Mouse (Mus musculus): ENCODE measurements at regions not wholly inside any gene's neighbourhood (a gene's known extent, or its start where the extent isn't known, plus 50 kb on each side); places are given as distances from the start of the nearest gene placed in this dataset.

- ATAC-seq (ENCODE audit: poor library complexity, severe bottlenecking): no peak
These were observed 531.2 kb upstream of the Gm19410 start for GRCm38 (mm10) chr8:35234436-35234835.

- peak; percentile 52 for ATAC-seq (ENCODE audit: poor library complexity, severe bottlenecking)
These were observed 529.6 kb upstream of the Gm19410 start for GRCm38 (mm10) chr8:35235815-35236509.

GRCm38 (mm10) chr8:35237279-35237678 is 528.3 kb upstream of the Gm19410 start:
- ATAC-seq (ENCODE audit: poor library complexity, severe bottlenecking): no peak

DNA sequence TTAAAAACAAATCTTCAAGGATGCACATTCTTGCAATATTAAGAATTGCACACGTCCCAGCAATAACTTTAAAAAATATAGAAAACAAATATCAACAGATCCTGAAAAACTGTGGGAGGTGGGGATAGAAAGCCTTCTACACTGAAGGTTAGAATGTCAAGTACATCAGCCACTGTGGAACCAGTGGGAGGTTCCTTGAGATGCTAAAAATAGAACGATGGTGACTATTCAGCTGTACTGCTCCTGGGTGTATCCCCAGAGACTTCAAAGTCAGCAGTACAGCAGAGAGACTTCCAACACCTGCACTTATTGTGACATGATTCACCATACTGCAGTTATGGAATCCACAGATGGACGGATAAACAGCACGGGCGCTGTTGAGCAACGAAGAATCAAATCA is 524.7 kb upstream of the Gm19410 start:
- no peak for ATAC-seq (ENCODE audit: poor library complexity, severe bottlenecking)

DNA sequence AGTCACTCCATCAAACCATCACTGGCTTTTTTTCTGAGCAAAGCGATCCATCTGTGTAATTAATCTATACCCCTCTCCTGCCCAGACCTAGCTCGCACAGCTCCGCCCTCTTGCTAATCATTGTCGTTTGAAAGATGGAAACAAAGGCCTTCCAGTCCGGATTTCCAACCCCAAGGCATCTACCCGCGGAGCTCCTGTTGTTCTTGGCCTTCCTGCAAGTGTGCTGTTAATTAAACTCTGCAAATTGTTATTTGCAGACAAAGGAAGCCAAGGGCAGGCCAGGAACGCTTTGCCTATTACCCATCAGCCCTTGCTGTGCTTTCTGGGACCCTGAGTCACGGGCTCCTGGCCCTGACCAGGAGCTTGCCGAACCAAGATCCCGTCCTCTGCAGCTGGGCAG is 522.0 kb upstream of the Gm19410 start:
- ATAC-seq (ENCODE audit: poor library complexity, severe bottlenecking): no peak

DNA sequence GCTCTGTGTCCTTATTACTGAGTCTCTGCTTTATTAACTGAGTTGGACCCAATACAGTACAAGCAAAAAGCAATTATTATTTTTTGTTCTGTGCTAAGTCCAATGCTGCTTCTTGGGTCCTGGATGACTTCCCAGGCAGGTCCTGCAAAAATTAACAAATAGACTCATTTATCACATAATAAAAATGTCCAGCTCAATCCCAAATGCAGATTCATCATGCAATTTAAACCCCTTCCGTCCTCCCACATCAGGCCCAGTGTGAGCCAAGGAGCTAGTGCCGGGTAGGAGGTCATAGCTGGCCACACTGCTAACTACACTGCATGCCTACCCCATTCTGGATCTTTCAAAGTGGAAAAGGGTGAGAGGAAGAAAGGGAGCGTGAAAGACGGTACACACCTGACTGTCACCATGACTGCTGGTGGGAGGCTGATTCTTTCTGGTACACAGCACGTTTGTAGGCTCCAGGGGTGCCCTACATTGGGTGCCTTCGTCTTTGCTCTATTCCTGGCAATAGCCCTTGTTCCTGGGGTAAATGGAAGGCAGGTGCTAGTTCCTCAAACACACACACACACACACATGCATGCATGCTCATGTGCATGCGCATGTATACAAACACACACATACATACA is 515.7 kb upstream of the Gm19410 start:
- ATAC-seq (ENCODE audit: poor library complexity, severe bottlenecking): no peak

GRCm38 (mm10) chr8:35250641-35251040 is 514.9 kb upstream of the Gm19410 start:
- peak; percentile 60 for ATAC-seq (ENCODE audit: poor library complexity, severe bottlenecking)

DNA sequence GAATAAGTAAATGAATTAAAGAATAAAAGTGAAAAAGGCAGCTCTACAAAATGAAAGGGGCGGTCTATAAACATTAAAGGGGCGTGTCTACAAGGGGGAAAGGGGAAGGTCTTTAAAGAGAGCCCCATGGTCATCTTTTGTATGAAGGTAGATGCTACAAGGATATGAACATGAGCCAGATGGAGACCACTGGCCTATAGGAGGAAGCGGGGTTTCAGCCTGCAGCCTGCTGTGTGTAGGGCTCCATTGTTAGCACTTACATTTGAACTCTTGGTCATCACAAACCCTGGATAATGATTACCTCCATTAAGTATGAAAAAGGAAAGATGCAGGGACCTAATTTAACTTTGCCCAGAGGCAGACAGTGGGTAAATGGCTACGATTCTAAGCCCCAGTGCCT is 511.6 kb upstream of the Gm19410 start:
- ATAC-seq (ENCODE audit: poor library complexity, severe bottlenecking): no peak

DNA sequence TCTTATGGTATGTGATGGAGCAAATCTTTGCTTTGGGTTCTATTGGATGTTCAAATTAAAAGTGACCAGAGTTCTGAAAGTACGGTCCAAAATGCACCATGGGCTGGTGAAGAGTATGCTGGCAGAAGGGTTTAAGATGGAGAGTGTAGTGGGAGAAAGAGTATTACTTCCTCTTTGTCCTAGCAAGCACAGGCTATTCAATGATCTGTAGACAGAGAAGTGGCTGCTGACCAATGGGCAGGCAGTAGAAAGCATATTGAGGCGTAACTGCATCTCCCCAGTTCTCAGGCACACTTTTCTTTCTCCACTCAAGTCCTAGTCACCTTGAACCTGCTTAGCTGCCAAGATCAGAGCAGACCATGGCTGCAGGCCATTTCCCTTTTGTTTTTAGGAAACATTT is 510.3 kb upstream of the Gm19410 start:
- ATAC-seq (ENCODE audit: poor library complexity, severe bottlenecking): peak; percentile 30; the same call in 1 of the 2 replicates

DNA sequence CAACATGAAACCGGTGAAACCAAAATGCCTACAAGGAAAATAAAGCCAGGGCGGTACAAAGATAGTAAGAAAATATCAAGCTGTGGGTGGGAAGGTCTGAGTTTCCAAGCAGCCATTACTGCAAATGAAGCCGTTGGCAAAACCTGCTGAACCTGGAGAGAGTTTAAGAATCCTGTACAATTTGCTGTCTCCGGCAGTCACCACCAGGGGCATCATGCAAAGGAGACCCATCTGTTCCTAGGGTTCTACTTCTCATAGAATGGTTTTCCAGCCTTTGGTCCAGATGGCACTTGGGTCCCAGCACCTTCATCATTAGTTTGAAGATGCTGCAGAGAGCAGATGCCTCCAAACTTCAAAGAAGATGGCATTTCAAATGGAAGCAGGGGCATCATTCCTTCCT is 508.6 kb upstream of the Gm19410 start:
- ATAC-seq (ENCODE audit: poor library complexity, severe bottlenecking): no peak

GRCm38 (mm10) chr8:35268221-35268620 is 497.4 kb upstream of the Gm19410 start:
- no peak for ATAC-seq (ENCODE audit: poor library complexity, severe bottlenecking)

DNA sequence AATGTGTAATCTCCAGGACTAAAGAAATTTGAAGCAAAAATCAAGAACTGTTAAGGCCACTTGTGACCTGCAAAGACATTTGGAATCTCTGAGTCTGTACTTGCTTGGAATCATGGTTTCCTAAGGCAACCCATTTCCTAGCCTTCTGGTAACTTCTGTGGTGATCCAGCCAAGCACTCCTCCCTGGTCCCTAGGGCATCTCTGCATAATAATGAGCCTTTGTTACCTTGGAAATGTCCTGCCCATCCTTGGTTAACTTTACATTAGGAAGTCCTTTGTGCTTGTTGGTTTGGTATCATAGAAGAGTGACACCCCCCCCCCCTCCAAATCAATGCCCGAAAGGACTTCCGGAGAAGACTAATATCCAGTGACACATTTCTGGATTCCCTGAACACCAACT is 496.6 kb upstream of the Gm19410 start:
- ATAC-seq (ENCODE audit: poor library complexity, severe bottlenecking): no peak

GRCm38 (mm10) chr8:35275972-35276371 is 489.6 kb upstream of the Gm19410 start:
- no peak for ATAC-seq (ENCODE audit: poor library complexity, severe bottlenecking)

DNA sequence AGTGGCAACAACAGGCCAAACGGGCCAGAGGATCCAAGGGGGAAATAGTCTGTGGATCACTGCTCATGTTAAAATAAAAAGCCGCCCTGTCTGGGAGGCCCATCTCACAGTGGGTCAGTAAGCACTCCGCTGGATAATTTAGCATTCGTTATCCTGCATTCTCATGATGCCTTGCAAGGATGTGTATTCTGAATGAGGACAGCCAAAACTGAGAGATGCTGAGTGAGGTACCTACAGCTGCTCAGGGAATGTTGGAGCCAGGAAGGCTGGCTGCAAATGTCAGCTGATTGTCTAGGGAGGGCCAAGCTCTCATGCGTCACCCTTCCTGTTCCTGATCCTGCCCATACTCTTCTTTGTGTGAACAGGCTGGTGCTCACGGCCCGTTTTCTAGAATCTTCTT is 489.1 kb upstream of the Gm19410 start:
- ATAC-seq (ENCODE audit: poor library complexity, severe bottlenecking): no peak

DNA sequence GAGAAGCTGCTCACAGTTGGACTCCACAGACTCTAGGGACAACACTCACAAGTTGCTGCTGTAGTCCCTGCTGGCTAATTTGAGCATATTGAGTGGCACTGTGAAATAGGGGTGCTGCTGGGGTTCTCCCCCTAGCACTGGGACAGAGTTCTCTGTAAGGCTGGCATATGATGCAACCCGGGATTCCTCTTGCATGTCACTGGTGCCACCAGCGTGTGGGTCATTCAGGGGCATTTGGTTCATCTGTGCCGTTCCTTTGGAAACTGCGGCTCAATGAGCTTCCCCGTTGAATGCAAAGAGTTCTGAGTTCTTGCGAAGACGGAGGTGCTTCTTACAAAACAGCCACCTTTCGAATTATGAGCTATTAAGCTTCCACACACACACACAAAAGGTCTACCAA is 486.6 kb upstream of the Gm19410 start:
- no peak for ATAC-seq (ENCODE audit: poor library complexity, severe bottlenecking)

DNA sequence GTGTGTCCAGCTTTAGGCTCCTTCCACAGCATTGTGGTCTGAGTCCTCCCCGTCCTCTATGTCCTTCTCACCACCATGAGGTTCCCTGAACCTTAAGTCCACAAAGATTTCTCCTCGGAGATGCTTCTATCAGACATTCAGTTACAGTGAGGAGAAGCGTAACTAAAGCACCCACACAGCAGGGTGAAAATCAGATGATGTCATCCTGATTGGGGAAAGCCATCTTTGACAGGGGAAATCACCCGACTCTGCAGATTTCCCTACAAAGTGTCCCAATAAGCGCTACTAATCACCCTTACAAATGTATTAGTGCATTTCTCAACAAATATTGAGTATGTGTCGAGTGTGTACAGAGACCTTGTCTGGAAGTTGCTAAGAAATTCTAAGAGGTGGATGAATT is 484.8 kb upstream of the Gm19410 start:
- no peak for ATAC-seq (ENCODE audit: poor library complexity, severe bottlenecking)

- ATAC-seq (ENCODE audit: poor library complexity, severe bottlenecking): no peak
These were observed 482.2 kb upstream of the Gm19410 start for GRCm38 (mm10) chr8:35283366-35283765.

DNA sequence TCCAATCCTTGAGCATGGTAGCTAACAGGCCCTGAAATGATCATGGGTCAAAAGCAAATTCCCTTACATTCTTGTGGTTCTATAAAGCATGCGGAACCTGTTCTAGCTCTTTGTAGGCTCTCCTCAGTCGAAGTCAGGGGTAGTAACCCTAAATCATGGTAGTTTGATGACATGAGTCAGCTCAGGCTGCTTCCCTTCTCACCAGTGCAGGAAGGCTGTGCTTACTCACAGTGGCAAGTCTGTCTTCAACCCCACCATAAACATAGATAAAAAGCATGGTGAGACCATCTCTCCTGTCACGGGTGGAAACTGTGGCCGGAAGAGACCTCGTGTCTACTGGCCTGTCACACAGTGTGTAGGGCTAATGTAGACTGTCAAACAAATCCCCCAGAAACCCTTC is 476.6 kb upstream of the Gm19410 start:
- ATAC-seq (ENCODE audit: poor library complexity, severe bottlenecking): no peak

DNA sequence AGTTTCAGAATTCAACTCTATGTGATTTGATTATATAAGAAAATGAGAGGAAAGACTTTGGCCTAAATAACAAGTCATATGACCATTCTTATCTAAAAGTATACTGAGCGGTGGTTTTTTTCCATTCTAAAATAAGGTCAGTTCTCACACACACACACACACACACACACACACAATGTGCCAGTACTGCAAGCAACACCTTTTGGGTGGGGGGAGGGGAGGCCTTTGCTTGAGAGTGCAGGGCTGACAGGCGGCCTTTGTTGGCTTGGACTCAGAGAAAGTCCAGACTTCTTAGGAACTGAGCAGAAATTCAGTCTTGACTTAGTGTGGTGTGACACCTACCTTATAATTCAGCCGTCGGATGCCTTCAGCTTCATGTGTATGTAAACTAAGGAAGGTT is 475.6 kb upstream of the Gm19410 start:
- no peak for ATAC-seq (ENCODE audit: poor library complexity, severe bottlenecking)

DNA sequence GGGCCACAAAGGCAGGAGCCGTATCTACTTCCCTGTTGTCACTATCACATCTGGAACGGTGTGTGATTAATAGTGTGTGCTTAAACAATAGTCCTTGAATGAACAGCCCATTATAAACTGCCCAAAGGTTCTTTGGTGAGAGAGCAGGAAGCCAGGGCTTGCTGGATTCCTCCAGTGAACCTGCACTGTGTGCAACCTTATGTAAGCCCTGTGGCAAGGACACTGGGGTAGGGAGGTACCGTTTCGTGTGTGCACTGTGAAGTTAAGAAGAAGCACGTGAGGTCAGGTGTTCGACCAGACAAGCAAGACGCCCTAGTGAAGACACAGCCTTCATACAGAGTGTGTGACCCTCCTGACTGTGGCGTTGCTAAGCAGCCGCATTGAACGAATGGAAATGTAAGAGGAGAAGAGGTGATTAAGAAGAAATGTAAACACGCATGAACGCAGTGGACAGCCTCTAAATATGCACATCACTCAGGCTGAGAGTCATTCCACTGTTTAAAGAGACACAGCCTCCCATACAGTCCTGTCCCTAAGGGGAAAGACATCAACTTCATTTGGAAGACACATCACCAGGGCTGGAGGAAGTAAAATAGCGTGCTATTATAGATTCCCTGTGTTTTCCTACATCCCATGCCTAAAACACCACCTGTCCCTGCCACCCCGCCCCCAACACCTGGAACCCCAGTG is 472.0 kb upstream of the Gm19410 start:
- no peak for ATAC-seq (ENCODE audit: poor library complexity, severe bottlenecking)

GRCm38 (mm10) chr8:35296936-35297335 is 468.7 kb upstream of the Gm19410 start:
- no peak for ATAC-seq (ENCODE audit: poor library complexity, severe bottlenecking)

DNA sequence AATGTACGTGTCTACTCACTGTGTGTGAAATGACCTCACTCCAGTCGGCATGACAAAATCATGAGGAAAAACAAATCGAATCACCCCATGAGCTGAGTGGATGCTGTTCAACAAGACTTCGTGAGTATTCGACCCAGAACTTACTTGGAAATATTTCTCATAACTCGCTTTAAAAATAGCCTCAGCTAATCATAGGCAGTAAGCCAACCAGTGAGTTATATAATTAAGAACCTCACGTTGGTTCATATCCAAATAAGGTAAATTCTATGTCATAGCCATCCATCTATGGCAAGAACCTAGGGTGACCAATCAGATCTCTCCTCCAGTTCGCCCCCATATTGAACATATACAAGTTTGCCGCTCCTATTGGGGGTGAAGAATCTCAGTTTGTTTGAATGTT is 466.5 kb upstream of the Gm19410 start:
- ATAC-seq (ENCODE audit: poor library complexity, severe bottlenecking): no peak
